11 mouse cellular contexts compared by ENCODE assay signal in the genomic region with DNA sequence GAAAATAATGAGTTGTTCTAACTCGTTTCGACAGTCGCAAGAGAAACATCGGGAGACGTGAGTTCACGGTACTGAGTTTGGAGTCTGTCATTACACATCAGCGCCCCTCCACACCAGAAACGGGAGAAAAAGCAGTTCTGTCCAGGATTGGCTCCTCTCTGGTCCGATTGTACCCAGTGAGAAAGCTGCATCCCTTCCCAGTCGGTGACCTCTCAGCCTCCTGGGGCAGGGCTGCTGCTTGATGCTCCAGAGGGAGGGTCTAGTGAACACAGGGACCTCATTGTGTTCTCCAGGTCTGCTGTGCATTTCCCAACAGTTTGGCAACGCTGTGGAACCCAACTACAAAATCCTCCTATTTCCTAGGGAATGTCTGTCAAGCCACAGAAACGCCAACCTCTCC.
A peak's percentile ranks its signal among the peaks of the same experiment; 100 is the strongest.
DNase-seq lines count a peak whose midpoint lies in the region; ATAC-seq and TF ChIP-seq lines count a peak whose summit lies in the region.
"Had no signal": no experiment of that assay in that cellular context is flagged by ENCODE, and none has a peak within 500 bp of the region (broad histone marks: within the 10 kb centered on the region; RNA-seq: fewer than 3 reads in every experiment).

No protein-coding gene starts in this region.

- no peaks in the 10 kb centered on the region for H3K27me3 ChIP-seq in forebrain, embryonic 11.5 days (ENCODE audit: control insufficient read depth, insufficient read depth, low read length)
- no peaks in the 10 kb centered on the region for H3K27me3 ChIP-seq in hindbrain, embryonic 13.5 days
- H3K27me3 ChIP-seq in neural tube, embryonic 12.5 days (replicated peaks), result no peaks in the 10 kb centered on the region
- H3K27me3 ChIP-seq in kidney, embryonic 15.5 days, result no peaks in the 10 kb centered on the region
- H3K27me3 ChIP-seq in intestine, postnatal 0 days (replicated peaks; ENCODE audit: control insufficient read depth, insufficient read depth, low read length), result no peaks in the 10 kb centered on the region
- H3K27me3 ChIP-seq: heart, embryonic 13.5 days; lung, embryonic 15.5 days had no signal

- H3K27ac ChIP-seq in forebrain, embryonic 11.5 days (ENCODE audit: low read depth, low read length), result no peak overlapping the region
- no peak overlapping the region for H3K27ac ChIP-seq in hindbrain, embryonic 13.5 days
- no peak overlapping the region for H3K27ac ChIP-seq in neural tube, embryonic 12.5 days
- no peak overlapping the region for H3K27ac ChIP-seq in kidney, embryonic 15.5 days
- no peak overlapping the region for H3K27ac ChIP-seq in intestine, postnatal 0 days (ENCODE audit: low read depth, low read length)
- H3K27ac ChIP-seq: heart, embryonic 13.5 days; lung, embryonic 15.5 days had no signal

- H3K9me3 ChIP-seq in forebrain, embryonic 11.5 days (ENCODE audit: control insufficient read depth, low read length), result no peaks in the 10 kb centered on the region
- no peaks in the 10 kb centered on the region for H3K9me3 ChIP-seq in hindbrain, embryonic 13.5 days
- no peaks in the 10 kb centered on the region for H3K9me3 ChIP-seq in neural tube, embryonic 12.5 days
- H3K9me3 ChIP-seq in kidney, embryonic 15.5 days (replicated peaks), result no peaks in the 10 kb centered on the region
- no peaks in the 10 kb centered on the region for H3K9me3 ChIP-seq in intestine, postnatal 0 days (ENCODE audit: control insufficient read depth)
- H3K9me3 ChIP-seq: heart, embryonic 13.5 days; lung, embryonic 15.5 days had no signal

- DNase-seq in cerebellum, adult 8-10 months, result no peak
- DNase-seq in forebrain, embryonic 11.5 days (ENCODE audit: low spot score), result no peak
- DNase-seq in T-cell, adult 2 months (ENCODE audit: low spot score), result no peak
- DNase-seq: cerebellum, adult 11 months had no signal

- H3K9ac ChIP-seq in forebrain, embryonic 11.5 days (ENCODE audit: low read length), result no peak overlapping the region
- H3K9ac ChIP-seq in hindbrain, embryonic 13.5 days, result no peak overlapping the region
- no peak overlapping the region for H3K9ac ChIP-seq in neural tube, embryonic 12.5 days
- H3K9ac ChIP-seq in kidney, embryonic 15.5 days, result no peak overlapping the region
- no peak overlapping the region for H3K9ac ChIP-seq in intestine, postnatal 0 days (ENCODE audit: low read depth, low read length)
- H3K9ac ChIP-seq: heart, embryonic 13.5 days; lung, embryonic 15.5 days had no signal

- WGBS in forebrain, embryonic 11.5 days, result 58% methylated on average over 12 of the region's 12 CpGs
- WGBS in hindbrain, embryonic 13.5 days, result 40% methylated on average over 12 of the region's 12 CpGs
- 61% methylated on average over 12 of the region's 12 CpGs for WGBS in neural tube, embryonic 12.5 days
- WGBS in kidney, embryonic 15.5 days, result 71% methylated on average over 12 of the region's 12 CpGs
- 87% methylated on average over 12 of the region's 12 CpGs for WGBS in intestine, postnatal 0 days

- ATAC-seq in cerebellum, adult (ENCODE audit: insufficient number of reproducible peaks, low FRiP score, low TSS enrichment), result peak; percentile 50; the same call in 1 of the 2 replicates
- ATAC-seq in forebrain, embryonic 11.5 days (replicated peaks; ENCODE audit: low FRiP score), result peak; percentile 60
- ATAC-seq in hindbrain, embryonic 13.5 days (ENCODE audit: low FRiP score), result peak; percentile 54
- ATAC-seq in neural tube, embryonic 12.5 days (ENCODE audit: low FRiP score, low read depth), result 0 out of 2 replicates have a peak, but pooled peaks have one; percentile 53
- ATAC-seq in kidney, embryonic 15.5 days (replicated peaks; ENCODE audit: low FRiP score), result no peak
- ATAC-seq in intestine, postnatal 0 days, result no peak

- TF ChIP-seq CTCF in intestine, postnatal 0 days (IDR thresholded peaks at IDR 0.05; ENCODE audit: low read depth), result no peak

- no peak overlapping the region for H3K4me3 ChIP-seq in forebrain, embryonic 11.5 days (ENCODE audit: low read depth, low read length)
- no peak overlapping the region for H3K4me3 ChIP-seq in hindbrain, embryonic 13.5 days
- no peak overlapping the region for H3K4me3 ChIP-seq in neural tube, embryonic 12.5 days
- H3K4me3 ChIP-seq in kidney, embryonic 15.5 days (replicated peaks), result no peak overlapping the region
- no peak overlapping the region for H3K4me3 ChIP-seq in intestine, postnatal 0 days (ENCODE audit: low read depth, low read length)
- H3K4me3 ChIP-seq: heart, embryonic 13.5 days; lung, embryonic 15.5 days had no signal

- H3K4me1 ChIP-seq in forebrain, embryonic 11.5 days (replicated peaks; ENCODE audit: control insufficient read depth, insufficient read depth, low read length), result no peaks in the 10 kb centered on the region
- peaks cover 5% of the 10 kb centered on the region for H3K4me1 ChIP-seq in hindbrain, embryonic 13.5 days (replicated peaks)
- no peaks in the 10 kb centered on the region; the same call in 1 of the 2 replicates for H3K4me1 ChIP-seq in neural tube, embryonic 12.5 days
- H3K4me1 ChIP-seq in kidney, embryonic 15.5 days, result no peaks in the 10 kb centered on the region
- no peaks in the 10 kb centered on the region for H3K4me1 ChIP-seq in intestine, postnatal 0 days (replicated peaks; ENCODE audit: control insufficient read depth, insufficient read depth, low read length)
- H3K4me1 ChIP-seq: heart, embryonic 13.5 days; lung, embryonic 15.5 days had no signal

- H3K4me2 ChIP-seq in forebrain, embryonic 11.5 days (ENCODE audit: low read depth, low read length, severe bottlenecking), result no peak overlapping the region
- H3K4me2 ChIP-seq in hindbrain, embryonic 13.5 days, result no peak overlapping the region
- H3K4me2 ChIP-seq in neural tube, embryonic 12.5 days (replicated peaks), result no peak overlapping the region
- no peak overlapping the region for H3K4me2 ChIP-seq in kidney, embryonic 15.5 days
- no peak overlapping the region for H3K4me2 ChIP-seq in intestine, postnatal 0 days (replicated peaks; ENCODE audit: low read depth)
- H3K4me2 ChIP-seq: heart, embryonic 13.5 days; lung, embryonic 15.5 days had no signal

- no peaks in the 10 kb centered on the region for H3K36me3 ChIP-seq in forebrain, embryonic 11.5 days (ENCODE audit: control insufficient read depth, insufficient read depth, low read length)
- H3K36me3 ChIP-seq in hindbrain, embryonic 13.5 days, result no peaks in the 10 kb centered on the region
- no peaks in the 10 kb centered on the region for H3K36me3 ChIP-seq in neural tube, embryonic 12.5 days
- no peaks in the 10 kb centered on the region for H3K36me3 ChIP-seq in kidney, embryonic 15.5 days
- H3K36me3 ChIP-seq in intestine, postnatal 0 days (ENCODE audit: control insufficient read depth, insufficient read depth), result no peaks in the 10 kb centered on the region
- H3K36me3 ChIP-seq: heart, embryonic 13.5 days; lung, embryonic 15.5 days had no signal

Comparison
In these comparisons a context has a peak if more than half of its experiments do, and no peak if none do; other contexts are left out.
1. ATAC-seq: peak in cerebellum, adult (single experiment), forebrain, embryonic 11.5 days (single experiment), hindbrain, embryonic 13.5 days (single experiment) and neural tube, embryonic 12.5 days (single experiment); none in kidney, embryonic 15.5 days (single experiment) and intestine, postnatal 0 days (single experiment).